Mouse (Mus musculus) A20 (cell line): ENCODE results near the gene Slc9a3r1.

ENCODE experiments used
- DNase-seq: peaks from one replicate; pipeline ENCODE4 v3.0.0-alpha.2; 2011; ENCODE audit warnings: low read depth, low spot score

Slc9a3r1 gene

DNA sequence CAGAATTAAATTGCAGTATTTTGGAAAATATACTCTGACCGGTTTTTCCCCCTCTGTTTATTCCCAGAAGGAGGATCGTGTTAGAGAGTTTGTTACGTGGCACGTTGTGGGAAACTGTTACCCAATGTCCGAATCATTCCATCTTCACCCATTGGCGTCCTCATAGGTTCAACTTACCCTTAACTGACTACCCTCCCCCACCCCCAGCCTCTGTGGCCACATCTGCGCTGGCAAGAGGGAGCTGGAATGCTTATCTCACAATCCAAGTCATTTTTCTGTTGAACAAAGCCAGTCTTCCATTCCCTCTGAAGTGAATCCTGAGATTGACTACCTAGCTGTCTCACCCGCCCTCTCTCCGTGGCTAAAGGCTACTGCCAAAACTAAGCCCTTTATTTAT is 938 bp upstream of the Slc9a3r1 start:
- DNase-seq, result no peak

DNA sequence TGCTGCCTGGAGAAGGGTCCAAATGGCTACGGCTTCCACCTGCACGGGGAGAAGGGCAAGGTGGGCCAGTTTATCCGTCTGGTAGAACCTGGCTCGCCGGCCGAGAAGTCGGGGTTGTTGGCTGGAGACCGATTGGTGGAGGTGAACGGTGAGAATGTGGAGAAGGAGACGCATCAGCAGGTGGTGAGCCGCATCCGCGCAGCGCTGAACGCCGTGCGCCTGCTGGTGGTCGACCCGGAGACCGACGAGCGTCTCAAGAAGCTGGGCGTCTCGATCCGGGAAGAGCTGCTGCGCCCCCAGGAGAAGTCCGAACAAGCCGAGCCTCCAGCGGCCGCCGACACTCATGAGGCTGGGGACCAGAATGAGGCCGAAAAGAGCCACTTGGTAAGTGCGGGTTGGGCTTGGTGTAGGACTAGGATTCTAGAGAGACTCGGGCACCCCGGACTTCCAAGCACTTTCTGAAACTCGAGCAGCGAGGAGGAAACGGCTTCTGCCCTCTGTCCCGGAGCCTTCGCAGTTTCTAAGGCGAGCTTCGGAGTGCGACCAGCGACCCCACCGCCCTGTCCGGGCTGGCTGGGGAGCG is 518 bp downstream of the Slc9a3r1 start:
- DNase-seq, result peak; percentile 88

DNA sequence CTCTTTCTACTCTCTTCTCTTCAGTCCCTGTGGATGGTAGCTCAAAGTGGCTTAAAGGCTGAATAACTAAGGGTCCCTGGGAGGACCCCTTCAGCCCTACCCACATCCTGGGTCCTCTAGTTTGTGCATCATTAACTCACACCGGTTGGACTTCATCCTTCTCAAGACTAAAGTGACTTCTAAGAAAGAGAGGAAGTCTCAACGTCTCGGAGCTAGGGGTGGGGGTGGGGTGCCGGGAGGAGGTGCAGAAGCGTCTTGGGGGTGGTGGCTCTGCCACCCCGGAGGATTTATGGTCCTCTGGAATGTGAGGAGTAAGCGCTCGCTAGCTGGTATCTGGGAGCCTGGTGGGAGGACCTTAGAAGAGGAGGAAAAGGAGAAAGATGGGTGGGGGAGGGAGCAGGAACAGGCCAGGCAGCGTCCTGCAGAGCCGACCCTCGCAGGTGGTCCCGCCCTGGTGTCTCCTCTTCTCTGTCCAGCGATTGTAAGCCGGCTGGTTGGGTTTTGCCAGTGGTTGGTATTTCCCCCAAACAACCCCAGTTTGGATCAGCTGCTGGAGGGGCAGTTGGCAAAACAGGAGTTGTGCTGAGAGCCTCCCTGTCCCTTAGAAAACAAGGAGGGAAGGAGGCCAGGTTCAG is 1.3 kb downstream of the Slc9a3r1 start:
- peak; percentile 58 for DNase-seq

DNA sequence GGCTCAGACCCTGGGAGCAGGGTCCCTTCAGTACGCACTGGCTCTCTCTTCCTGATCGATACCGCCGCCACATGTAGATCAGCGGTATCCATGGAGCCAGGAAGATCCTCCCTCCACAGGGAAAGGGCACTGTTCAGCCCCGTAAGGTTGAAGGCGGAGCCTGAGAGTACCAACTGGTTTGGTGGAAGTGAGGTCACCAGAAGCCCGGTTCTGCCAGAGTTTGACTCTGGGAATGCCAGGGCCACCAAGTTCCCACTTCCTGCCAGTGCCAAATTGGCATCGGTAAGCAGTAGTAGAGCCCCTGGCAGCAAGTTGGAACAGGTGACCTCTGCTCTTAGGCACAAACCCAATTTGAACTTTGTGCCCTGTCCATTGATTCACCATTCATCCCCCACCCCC is 1.8 kb downstream of the Slc9a3r1 start:
- no peak for DNase-seq

DNA sequence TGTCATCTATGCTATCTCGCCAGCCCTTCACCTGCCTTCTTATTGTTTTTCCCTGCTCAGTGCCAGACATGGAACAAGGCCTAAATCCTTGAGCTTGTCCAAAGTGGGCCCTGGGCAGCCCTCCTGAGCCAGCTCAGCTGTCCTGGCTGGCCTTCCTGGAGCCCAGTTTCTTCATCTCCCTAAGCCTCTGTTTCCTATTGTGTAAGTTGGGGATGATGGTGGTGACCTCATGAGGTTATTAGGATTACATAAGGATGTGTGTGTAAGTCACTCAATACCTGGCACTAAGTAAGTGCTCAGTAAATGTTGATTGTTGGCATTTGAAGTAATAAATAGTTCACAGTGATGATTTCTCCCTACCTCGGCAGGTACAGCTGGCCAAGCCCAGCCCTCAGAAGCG is 3.6 kb downstream of the Slc9a3r1 start:
- no peak for DNase-seq

DNA sequence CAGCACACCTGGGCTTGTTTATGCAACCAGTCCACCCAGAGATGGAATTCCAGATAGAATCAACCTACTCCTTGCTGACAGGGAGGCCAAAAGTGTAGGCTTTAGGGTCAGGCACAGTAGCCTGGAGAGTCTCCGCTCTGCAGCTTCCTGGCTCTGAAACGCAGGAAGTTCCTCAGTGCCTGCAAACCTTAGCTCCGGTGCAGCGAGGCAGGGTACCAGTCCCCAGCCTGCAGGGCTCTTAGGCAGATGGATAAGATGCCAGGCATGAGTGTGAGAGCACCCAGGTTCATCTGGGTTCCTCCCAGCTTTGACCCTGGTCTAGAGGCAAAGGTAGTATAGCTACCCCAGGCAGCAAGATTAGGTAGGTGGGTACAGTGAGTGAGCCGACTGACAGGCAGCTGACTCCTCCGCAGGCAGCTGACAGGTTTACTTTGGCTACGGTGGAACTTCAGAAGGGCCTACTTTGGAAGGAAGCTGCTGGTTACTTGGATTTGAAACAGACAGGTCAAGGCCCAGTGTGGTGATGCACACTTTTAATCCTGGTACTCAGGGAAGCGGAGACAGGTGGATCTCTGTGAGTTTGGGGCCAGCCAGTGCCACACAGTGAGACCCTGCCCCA is 4.6 kb downstream of the Slc9a3r1 start:
- no peak for DNase-seq

DNA sequence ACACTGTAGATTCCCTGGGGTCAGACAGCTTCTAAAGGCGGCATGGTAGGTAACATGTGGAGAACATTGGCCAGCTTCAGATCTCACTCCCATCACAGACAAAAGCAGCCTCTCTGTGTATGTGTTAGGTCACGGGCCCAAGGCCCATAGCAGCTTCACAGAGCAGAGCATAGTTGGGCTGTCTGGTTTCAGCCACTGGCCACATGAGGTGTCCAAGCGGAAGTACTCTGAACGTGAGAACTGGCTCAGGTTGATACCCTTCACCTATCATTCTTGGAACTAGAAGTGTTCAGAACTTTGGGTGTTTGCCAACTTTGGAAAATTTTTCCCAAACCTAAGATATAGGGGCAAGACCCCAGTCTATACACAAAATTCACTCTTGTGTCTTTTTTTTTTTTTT is 6.3 kb downstream of the Slc9a3r1 start:
- no peak for DNase-seq

DNA sequence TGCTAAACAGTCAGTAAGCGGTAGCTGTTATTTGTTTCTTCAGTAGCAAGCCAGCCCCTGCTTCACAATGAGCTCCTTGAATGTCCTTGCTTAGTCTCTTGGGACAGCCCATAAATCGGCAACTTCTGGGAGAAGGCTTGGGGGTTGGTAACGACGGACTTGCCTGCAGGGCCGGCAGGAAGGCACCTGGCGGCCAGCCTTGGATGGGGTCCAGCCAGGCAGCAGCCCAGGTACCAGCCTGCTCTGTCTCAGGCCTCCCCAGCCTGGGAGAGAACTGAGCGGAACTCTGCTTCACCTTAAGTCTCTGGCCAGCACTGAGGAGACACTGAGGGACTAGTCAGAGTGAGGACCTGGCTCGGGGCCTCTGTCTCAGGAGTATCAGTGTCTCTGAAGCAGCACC is 8.0 kb downstream of the Slc9a3r1 start:
- DNase-seq, result no peak

DNA sequence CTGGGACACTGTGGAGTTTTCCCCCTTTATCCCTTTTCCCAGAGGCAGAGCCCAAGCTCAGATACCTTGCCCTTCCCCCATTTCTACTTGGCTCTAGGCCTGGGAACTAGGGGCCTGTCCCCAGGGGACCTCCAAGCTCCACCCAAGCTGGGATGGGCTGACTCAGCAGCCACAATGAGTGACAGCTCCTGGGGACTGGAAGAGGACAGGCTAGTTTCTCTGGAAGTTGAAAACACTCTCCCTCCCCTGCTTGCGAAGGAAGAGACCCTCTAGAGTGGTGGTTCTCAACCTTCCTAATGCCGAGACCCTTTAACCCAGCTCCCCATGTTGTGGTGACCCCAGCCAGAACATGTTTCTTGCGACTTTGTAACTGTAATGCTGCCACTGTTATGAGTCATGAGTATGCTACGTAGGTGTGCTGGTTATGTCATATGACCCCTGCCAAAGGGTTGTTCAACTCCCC is 9.7 kb downstream of the Slc9a3r1 start:
- no peak for DNase-seq

DNA sequence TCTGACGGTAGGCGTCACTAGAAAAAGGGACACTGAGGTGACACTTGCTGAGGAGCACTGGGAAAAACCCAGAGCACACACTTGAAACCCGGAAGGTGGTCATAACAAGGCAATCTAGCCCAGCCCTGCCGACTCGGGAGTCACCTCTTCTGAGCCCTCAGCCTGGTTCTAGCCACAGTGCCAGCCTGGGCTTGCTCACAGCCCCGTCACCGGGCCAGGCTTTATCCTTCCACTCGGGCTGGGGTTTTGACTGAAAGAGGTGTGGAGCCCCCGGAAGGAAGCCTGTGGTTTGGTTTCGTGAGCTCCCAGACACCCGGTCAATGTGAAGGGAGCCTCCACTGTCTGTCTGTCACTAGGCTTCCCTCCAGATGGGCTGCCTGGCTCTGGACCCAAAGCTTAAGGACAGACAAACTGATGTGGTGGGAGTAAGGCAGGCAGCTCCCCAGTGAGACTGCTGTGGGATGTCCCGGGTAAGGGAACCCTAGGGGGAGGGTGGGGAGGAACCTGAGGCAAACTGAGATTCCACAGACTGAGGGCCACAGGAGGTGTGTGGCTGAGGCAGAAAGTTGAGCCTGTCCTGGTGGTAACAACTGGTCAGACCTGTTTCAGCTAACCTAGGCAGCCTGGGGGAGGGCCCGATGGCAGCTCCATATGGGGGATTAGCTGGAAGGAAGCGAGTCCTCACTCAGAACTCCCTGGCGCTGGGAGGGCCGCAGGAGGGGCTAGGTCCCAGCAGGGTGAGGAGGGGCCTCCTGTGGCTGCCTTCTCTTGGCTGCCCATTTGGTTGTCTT is 10.6 kb downstream of the Slc9a3r1 start:
- no peak for DNase-seq

DNA sequence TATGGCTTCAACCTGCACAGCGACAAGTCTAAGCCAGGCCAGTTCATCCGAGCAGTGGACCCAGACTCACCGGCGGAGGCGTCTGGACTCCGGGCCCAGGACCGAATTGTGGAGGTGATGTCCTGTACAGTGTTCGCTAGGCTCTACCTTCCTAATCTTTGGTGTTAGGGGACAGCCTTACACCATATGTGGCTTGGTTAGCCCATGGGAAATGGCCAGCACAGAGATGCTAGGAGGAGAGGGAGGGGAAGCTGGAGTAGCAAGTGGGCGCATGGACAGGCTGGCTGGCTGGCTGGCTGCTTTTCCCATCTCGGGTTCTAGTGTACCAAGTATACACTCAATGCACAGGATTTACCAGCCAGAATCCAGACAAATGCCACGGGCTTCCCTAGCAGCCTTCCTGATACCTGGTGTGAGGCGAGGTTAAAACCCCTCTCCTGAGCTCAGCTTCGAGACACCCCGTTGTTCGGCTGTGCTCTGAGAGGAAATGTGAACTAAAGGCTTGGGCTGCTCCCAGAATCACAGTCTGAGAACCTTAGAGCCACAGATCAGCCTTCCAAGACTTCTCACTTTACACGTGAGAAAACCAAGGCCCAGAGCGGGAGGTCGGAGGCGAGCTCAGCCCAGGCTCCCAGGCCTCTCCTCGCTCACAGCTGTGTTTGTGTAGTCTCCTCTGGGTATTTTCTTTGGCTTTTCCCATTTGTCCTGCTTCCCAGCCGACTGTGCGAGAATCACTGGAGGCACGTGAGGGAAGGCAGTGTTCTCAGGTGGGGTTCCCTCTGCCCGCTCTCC is 13.5 kb downstream of the Slc9a3r1 start:
- no peak for DNase-seq

DNA sequence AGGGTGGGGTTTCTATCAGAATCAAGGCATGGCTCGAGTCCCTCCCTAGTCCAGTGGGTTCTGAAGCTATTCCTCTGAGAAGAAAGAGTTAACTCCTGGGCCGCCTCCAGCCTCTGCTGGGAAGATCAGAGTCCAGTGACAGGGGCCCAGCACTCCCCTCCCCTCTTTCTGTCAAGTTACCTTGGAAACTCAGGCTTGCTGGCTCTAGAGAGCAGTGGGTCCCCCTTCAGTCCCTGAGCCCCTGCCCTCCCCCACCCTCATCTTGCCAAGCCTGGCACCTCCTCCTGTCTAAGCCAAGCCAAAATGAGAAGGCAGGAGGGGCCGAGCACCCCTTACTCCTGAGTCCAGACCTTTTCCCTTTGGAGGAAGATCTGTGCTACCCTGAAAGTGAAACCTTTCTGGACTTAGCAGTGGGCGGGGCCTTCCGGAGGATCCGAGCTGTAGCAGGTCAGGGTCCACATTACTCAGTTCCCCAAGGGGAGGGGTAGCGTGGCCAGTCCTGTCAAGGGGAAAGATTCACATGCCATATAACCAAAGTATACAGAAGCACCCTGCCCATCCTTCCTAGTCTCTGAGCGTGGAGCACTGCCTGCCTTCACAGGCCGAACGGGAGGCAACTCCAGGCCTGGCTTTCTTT is 14.5 kb downstream of the Slc9a3r1 start:
- DNase-seq, result no peak

DNA sequence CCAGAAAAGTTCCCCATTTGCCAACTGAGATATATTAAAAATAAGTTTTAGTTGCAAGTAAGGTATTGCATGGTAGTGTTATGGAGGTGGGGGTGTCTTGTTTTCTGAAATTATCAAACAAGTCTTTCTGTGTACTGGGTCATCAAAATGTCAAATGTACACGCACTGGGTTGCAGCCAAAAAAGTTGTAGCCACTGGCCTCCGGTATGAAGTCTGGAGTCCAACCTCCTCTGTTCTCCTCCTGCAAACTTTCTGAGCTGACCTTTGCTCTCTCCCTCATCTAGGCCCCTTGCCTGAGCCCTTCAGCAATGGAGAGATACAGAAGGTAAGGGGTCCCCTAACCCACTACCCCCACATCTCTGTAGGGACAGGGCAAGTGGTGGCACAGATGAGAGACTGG is 15.6 kb downstream of the Slc9a3r1 start:
- DNase-seq, result no peak

DNA sequence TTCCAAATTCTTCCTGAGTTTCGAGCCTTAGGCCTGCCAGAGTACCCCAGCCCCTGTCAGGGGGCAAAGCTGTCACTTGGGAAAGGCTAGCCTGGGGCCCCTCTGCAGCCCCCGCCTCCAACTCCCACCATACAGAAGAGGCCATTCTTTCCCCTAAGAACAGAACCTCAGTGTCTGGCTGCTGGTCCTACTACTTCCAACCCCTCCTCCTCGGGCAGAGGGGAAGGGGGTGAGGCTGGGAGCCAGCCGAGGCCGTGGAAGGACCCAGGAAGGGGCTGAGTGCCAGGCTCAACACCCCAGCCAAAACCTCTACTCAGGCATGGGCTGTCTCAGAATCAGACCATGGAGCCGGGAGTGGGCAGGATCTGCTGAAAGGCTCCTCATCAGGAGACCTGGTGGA is 16.1 kb downstream of the Slc9a3r1 start:
- no peak for DNase-seq

DNA sequence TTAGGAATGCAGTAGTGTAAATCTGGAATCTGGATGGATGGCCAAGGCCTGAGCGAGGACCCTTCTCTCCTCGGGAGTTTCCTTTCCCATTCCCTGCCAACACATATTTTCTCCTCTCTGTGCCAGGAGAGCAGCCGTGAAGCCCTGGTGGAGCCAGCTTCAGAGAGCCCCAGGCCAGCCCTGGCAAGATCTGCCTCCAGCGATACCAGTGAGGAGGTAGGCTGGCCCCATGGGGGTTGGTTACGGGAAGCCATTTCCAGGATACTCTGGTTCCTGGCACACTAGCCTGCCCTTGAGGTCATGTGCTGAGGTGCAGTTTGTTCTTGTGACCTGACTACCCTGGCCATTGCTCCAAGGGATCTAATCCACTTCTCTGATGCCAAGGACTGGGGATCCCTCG is 16.7 kb downstream of the Slc9a3r1 start:
- no peak for DNase-seq

DNA sequence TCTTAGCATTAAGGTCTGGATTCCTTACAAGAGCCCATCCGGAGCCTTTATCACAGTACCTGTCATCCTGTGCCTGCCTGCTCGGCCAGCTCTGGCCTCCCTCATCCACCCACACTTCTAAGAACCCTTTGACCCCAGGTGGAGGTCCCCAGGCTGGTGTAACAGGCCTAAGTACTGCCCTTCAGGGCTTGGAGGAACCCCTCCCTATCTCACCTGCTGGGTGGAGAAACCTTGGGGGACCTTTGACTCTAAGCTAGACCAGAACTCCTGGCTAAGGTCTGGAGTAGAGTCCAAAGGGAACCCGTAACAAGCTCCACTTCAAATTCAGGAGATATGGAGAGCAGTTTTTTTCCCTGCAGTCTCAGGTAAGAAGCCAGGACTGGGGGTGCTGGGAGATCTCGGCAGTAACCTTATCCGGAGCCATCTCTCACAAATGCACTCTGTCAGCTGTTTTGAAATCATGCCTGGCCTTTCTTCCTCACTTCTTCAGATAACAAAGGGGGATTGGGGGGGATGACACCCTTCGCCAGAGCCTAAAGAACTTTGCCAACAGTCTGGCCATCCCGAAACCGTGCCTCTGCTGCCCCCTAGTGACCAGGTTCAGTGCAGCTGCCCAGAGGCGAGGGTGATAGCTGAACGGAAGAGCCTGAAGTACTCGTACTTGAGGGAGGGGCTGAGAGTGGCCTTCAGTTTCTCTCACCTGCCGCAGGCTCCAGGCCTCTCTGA is 18.9 kb downstream of the Slc9a3r1 start:
- peak; percentile 74 for DNase-seq

DNA sequence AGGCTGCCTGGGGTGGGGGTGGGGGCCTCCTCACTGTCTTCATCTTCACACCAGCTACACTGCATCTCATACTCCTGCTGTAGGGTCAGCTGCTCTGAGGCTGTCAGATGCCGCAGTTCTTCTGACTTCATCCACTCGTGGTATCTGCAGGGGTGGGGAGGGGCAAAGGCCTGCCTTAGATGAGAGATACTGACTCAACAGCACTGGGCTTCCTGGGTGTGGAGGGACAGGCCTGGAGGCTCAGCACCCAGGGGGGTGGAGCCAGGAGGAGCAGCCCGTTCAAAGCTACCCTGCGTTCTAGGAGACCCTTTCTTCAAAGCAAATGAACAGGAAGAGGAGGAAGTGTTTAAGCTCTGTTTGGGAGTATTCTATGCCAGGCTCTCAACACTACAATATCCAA is 21.8 kb downstream of the Slc9a3r1 start:
- DNase-seq, result no peak

DNA sequence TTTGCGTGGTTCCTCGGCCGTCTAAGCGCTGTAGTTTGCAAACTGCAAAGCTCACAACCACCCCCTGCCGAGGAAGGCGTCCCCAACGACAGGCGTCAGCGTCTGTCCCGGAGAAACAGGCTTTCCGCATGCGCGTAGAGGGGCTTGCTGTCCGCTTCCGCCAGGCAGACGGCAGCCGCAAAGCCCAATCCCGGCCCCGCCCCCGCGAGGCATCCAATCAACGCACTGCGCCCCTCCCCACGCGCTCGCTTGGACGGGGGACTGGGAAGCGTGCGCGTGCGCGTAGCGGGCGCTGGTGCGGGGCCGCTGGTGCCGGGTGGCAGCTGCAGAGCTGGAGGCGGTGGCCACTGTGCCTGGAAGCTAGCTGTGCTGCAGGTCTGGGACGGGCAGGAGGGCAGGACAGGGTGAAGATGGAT is 24.1 kb downstream of the Slc9a3r1 start, which contains the start of gene Tmem104:
TSS of gene Tmem104 (plus strand) at position 264 of the 416 bp plus-strand sequence.
- DNase-seq, result peak; percentile 99

DNA sequence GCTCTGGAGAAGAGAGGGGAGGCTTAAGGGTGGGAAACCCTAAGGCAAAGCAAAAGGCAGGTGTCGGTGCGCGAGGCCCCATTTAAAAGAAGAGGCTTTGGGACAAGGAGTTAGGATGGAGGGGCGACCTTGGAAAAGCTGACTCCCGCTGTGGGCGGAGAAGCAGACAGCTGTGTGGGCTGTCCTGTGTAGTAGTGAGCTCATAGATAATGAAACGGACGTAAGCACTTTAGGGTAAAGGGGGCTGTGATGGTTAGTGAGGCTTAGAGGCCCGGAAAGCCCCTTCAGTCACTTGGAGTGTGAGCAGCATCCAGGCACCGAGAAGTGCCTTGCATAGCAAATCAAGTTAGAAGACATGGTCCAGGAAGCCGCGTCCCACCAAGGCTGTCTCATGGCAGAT is 24.6 kb downstream of the Slc9a3r1 start, which contains the start of gene Nat9:
TSS of gene Nat9 (minus strand) at position 167 of the 400 bp plus-strand sequence.
- DNase-seq, result peak; percentile 69

DNA sequence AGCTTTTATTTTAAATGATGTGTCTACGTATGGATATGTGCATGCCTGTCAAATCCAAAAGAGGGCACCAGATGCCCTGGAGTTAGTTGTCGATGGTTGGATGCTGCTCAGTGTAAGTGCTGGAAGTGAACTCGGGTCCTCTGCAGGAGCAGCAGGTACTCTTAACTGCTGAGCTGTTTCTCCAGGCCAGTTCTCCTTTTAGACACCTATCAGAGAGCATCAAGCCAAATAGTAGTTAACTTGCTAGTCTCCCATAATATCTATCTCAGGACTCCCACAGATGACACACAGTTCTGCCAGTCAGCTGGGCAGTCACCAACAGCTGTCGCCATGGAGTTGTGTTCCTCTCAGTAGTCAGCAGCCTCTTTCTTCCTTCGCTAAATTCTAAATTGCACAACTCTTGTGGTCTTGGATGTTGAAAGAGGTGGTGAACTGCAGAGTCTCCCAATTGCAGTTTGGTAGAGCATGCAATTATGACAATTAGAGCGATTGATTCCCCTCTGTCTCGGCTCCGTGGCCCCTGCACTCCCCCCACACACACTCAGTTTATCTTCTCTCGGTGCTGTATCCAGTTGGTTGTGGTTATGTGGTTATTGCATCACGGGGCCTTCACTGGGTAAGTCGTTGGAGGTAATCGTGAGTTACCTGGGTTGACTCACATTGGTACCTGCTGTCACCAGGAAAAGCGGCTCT is 25.5 kb downstream of the Slc9a3r1 start:
- DNase-seq, result peak; percentile 19
